Mouse (Mus musculus) mouse embryonic stem cell (cell line): ENCODE measurements around the gene Smpd2.

Experiments
- in situ Hi-C, 2 experiments: fragments of 300-500 bp; cut with MboI; formaldehyde crosslinking; loops; 1 replicate in 1 of 2; 3 replicates in 1 of 2; pipeline ENCODE4 v1.14.3; 2019 to 2020; ENCODE audit warnings: low sequenced_read_pairs in 2 of 2, low pct_unique_long_range_greater_than_20kb in 1 of 2, mixed read lengths in 1 of 2; ENCODE audit not compliant: unreplicated experiment in 1 of 2

The Smpd2 gene

DNA sequence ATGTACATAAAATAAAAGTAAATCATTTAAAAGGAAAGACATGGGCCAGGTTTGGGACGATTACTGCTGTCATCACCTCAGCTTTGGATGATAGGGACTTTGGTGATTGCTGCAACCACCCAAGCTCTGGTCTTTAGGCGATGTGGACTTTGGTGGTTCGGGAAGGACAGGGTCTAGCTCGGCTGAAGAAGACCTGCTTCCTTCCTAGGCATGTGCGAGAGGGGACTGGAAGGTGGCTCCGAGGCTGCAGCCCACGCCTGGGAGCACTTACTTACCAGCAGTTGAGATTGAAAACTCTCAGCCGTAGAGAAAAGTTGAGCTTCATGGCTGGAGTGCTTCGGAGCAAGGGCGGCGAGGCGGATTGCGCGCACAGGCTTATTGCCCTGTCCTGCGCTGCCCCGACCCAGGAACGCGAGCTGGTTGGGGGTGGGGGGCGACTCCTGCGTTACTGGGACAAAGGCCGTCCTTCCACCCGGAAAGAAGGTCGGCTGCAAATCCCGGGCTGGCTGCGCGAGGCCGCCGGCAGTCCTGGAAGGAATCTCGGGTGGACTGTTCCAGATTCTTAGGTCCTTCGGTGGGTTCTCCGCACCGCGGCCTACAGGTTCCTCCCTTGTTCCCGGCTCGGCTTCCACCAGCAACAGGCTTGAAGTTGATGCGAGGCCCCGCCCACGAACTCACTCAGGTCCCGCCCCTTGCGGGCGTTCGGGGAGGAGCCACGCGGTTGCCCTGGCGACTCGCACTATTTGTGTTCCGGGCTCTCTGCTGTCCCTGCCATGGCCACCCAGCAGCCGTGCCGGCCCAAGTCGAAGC lies at the start of gene Smpd2, which contains the start of gene Ppil6:
Smpd2 (minus strand) TSS at position 662 of the 810 bp plus-strand sequence.
Ppil6 (plus strand) TSS at position 732 of the 810 bp plus-strand sequence.
- in situ Hi-C loops, result loop anchor here in 1 of 2 experiments (10.0 kb wide), 1 partner anchor 195 kb away; no protein-coding TSS in a partner anchor

DNA sequence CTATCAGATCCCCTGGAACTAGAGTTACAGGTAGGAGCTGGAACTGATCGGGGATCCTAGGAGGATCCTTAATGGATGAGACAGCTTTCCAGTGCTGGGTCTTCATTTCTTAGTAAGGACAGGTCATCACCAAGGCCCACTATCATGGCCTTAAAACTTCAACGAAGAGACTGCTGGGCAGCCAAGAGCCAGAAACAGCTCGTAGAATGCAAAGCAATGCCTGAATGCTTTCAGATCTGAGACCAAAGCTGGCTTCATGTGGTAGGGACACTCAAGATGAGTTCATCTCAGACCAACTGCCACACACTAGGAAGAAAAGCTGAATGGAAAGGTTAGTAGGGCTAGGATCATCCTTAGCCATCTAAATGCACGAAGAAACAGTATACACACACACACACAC lies 48.8 kb upstream of the Smpd2 start:
- in situ Hi-C loops, result no loop called here

DNA sequence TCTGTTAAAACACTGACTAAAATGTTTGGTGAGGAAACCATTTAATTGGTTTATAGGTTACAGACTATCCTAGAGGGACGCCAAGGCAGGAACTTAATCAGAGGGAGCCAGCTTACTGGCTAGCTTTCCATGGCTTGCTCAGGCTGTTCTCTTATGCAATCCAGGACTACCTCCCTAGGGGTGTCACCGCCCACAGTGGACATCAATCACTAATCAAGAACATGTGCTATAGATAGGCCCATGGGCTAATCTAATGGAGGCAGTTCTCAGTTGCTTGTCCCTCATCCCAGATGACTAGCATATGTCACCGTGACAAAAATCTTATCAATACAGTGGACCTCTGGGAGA lies 47.8 kb upstream of the Smpd2 start:
- in situ Hi-C loops, result no loop called here

DNA sequence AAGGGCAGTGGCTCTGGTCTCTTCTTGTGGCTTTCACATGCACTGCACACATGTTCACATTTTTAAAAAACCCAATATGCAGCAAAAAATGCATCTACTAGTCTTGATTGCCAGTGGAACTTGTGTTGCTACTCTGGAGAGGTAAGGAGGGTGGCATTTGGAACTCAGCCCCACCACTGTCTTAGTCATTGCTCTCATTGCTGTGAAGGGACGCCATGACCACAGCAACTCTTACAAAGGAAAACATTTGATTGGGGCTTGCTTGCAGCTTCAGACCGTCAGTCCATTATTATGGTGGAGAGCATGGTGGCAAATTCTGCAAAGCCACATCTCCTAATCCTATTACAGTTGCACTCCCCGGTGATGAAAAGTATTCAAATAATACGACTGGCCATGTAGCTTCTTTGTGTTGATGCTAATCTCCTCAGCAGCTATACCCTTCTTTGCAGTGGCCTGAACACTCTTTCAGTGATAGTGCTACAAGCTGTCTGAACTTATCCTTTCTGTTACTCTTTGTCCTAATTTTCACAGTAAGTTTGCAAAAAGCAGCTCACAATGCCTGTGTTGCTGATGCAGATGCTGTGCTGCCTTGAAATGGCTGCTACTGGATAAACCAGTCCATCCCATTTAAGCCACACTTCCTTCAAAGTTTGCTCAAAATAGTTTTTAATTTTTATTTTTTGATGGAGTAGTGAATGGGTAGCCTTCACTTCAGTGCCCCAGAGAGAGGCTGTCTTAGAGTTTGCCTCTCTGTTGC lies 47.2 kb upstream of the Smpd2 start:
- in situ Hi-C loops, result no loop called here

DNA sequence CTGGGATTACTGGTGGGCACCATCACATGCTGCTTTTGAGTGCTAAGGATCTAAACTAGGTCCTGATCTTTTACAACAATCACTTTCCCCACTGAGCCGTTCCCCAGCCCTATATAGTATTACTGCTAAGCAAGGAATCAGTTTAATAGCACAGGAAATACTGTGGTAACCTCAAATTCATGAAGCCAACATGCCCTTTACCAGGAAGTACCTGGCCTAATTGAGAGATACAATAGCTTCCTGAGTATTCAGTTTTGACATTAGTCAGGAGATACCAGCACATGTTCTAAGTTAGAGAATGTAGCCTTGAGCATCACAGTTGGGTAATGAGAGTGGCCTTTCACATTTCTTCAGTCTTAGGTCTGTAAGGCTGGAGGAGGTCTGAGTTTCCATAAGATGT lies 46.5 kb upstream of the Smpd2 start:
- in situ Hi-C loops, result no loop called here

DNA sequence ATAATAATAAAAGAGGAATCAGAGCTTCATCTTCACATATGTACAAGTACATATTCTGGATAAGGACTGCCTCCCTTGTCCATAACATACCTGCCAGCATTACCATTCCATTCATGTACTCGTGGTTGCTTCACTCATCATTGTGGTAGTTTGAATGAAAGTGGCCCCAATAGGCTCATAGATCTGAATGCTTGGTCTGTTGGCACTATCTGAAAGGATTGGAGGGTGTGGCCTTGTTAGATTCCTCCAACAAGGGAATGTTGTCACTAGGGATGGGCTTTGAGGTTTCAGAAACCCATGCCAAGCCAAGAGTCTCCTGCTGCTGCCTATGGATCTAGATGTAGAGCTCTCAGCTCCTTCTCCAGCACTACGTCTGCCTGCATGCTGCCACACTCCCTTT lies 45.8 kb upstream of the Smpd2 start:
- in situ Hi-C loops, result no loop called here

DNA sequence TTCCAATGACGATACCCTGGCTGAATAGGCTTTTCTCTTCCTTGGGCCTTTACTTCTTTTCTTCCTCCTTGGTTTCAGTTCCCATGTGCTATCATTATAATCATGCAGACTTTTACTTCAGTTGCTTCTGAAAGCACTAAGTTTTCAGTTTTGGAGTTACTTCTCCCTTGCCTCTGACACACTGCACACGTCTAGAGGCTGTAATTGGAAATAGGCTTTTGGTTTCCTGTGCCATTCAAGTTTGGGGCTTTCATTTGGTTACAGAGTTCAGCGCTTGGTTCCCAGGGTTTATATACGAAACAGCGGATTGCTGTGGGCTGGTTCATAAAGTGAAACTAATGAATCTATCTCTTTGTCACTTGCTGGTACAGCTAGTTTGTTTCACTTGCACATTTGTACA lies 39.8 kb upstream of the Smpd2 start:
- in situ Hi-C loops, result loop anchor here in 1 of 2 experiments (10.0 kb wide), 1 partner anchor 105 kb away; no protein-coding TSS in a partner anchor

DNA sequence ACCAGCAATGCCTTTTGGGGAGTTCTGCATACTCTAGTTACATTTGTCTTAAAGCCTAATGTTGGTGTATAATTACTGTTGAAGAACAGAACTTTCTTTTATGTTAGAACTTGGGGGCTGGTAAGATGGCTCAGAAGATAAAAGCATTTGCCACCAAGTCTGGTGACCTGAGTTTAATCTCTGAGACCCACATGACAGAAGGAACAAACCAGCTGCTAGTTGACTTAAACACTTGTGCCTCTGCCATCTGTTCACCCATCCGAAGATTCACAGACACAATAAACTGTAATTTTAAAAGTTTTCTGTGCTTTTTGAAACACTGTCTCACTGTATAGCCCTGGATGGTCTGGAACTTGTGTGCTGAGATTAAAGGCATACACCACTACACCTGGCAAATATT lies 35.5 kb upstream of the Smpd2 start:
- in situ Hi-C loops, result loop anchor here in 1 of 2 experiments (10.0 kb wide), 1 partner anchor 109 kb away; no protein-coding TSS in a partner anchor

DNA sequence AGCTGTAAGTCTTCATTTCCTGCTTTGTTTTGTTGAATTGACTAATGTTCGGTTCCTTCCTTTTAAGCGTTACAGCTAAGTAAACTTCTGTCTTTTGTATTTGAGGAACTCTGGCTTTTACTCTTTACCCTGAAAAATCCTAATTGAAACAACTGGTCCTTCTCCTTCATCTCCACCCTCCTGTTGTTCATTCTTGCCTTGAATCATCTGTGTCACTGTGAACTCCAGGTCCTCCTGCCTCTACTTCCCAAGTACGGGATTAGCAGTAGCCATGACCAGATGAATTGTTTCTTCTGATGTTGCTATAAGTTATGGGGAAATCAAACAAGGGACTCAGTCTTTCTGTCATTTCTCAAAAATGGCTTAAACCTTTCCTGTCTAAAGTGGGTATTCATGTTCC lies 33.2 kb upstream of the Smpd2 start:
- in situ Hi-C loops, result loop anchor here in 1 of 2 experiments (10.0 kb wide), 1 partner anchor 111 kb away; no protein-coding TSS in a partner anchor

DNA sequence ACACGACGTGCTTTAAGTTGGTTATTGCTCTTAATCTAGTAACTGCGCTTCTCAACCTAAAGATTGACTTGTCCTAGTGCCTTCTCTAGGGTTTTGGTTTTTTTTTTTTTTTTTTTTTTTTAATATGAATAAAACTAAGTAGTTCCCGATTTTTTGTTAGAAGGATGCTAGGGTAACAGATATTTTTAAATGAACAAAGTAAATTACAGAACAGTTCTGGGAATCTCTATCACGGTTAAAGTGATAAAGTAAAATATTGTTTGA lies 30.2 kb upstream of the Smpd2 start:
- in situ Hi-C loops, result loop anchor here in 1 of 2 experiments (10.0 kb wide), 1 partner anchor 114 kb away; no protein-coding TSS in a partner anchor

DNA sequence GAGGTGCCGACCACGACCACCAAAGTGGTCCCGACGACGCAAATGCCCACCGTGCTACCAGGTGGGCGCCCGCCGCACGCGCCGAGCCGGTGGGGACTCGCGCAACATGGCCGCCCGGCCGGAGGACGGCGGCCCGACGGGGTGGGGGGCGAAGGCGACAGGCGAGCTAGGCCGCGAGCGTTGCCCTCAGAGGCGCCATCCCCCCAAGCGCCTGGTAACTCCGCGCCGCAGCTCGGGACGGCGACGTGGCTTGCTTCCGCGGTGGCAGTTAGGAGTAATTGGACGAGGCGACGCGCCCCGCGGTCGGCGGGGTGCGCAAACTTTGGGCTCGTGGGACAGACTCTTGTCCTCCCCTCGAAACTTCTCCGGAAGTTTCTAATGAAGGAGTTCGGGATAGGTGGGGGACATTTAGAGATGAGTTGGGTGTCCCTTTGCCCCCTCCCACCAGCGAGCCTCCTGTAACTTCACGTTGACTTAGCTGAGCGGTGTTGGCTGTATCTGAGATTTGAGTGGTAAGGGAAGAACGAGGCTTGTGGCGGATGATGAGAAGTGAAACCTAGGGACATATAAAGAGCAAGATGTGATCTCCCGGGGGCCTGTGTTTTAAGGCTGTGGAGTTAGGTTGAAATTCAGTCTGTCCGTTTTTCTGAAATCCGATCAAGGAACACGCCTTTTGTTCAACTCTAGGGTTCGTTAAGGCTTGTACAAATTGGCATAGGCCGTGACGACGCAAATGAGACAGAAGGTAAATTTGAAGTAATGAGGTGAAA lies 29.7 kb upstream of the Smpd2 start:
- in situ Hi-C loops, result loop anchor here (10.0 kb wide), 1 partner anchor 115 kb away; no protein-coding TSS in a partner anchor

DNA sequence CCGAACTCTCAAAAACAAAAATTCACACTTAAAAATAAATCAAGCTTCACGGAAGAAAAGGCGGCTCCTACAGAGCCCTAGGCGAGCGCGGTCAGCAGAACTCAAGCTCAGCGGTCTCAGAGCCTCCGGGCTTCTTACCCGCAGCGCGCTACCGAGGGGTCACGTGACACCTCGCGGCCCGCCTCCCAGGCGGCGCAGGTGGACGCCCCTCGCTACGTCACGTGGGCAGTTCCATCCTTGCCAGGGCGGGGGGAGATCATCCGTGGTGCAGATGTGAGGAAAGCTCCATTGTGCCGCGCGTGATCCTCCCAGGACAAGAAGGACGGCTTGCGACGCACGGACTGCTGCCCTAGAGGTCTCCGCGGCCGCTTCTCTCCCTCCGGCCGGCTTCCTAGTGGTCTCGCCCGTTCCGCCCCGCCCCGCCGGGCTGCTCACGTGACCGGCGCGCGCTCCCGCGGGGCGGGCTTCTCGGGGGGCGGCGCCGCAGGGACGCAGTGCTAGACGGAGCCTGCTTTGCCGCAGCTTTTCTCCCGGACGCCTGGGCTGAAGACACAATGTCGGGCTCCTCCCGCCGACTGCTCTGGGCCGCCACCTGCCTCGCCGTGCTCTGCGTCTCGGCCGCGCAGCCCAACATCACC lies 28.9 kb upstream of the Smpd2 start, which contains the start of gene Cd164:
Cd164 (plus strand) TSS at position 434 of the 638 bp plus-strand sequence.
- in situ Hi-C loops, result loop anchor here in 1 of 2 experiments (10.0 kb wide), 1 partner anchor 116 kb away; no protein-coding TSS in a partner anchor

DNA sequence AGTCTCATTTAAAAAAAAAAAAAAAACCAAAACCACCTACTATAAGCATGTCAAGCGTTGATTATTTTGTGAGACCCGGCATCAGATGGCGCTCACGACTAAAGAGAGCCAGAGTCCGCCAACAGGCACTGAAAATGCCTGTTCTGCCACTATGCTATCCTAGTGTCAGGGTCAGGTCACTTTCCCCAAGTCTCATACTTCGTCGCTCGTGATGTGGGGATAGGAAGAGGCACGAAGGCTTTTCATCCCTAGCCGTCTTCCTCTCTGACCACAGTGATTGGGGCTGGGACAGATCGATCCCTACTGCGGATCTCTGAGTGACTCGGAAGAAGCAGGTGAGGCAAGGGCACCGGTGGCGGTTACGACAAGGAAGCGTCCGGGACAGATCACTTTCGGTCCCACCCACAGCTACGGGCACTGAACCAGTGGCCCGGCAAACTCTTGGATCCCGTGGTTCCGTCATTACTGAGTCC lies 28.4 kb upstream of the Smpd2 start:
- in situ Hi-C loops, result loop anchor here in 1 of 2 experiments (10.0 kb wide), 1 partner anchor 116 kb away; no protein-coding TSS in a partner anchor

DNA sequence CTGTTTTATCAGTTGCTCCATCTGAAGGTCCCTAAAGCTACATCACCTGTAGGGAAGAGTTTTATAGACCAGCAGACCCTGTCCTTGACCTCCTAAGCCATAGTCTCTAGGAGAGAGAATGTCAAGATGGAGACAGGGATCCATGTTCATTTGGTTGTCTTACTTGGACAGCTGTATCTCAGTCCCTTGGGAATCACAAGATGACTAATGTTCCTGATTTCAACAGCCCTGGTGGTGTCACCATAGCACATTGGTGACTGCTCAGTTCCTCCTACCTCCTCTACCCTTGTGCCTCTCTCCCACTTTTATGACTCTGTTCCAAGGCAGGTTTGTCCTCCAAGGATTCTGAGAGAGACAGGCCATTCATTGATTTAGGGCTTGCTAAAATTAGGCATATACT lies 24.8 kb upstream of the Smpd2 start:
- in situ Hi-C loops, result loop anchor here in 1 of 2 experiments (10.0 kb wide), 1 partner anchor 120 kb away; no protein-coding TSS in a partner anchor

DNA sequence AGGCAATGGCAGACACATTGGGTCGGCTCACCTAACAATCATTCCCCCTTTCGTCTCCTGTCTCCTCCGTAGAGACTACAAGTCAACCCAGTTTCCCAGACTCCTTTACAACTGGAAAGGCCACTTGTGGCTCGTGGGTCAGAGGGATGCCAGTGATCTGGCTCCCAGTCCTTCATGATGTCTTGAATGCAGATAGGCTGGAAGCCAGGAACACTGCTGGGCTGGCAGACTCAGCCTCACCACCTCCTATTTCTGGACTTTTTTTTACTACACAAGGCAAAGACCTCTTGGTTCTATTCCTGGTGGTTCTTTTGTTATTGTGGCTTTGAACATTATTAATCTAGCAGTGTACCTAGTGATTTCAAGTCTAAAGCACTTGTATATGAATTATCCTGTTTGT lies 24.1 kb upstream of the Smpd2 start:
- in situ Hi-C loops, result loop anchor here in 1 of 2 experiments (10.0 kb wide), 1 partner anchor 120 kb away; no protein-coding TSS in a partner anchor

DNA sequence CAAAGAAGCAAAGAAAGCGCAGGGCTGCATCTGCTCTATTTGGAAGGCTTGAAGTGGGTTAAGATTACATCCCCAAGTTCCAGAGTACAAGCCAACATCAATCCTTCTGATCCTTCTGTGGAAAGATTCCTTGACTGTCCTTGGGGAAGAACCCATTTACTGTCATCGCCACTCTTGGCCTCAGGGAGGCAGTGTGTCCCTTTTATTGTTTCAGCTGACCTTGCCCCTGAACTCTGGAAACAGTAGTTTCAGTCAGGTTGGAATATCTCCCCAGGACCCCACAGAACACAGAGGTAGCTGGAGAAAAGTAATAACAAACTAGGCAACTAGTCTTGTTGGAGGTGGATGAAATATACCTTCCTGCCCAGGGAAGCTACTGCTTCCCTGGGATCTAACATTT lies 19.0 kb upstream of the Smpd2 start:
- in situ Hi-C loops, result loop anchor here (5.0 to 10.0 kb wide), 4 partner anchors 74 to 504 kb away; partner anchors contain the start of genes Ak9 (in 1 of the 2) and Fig4 (in 1 of the 2)

DNA sequence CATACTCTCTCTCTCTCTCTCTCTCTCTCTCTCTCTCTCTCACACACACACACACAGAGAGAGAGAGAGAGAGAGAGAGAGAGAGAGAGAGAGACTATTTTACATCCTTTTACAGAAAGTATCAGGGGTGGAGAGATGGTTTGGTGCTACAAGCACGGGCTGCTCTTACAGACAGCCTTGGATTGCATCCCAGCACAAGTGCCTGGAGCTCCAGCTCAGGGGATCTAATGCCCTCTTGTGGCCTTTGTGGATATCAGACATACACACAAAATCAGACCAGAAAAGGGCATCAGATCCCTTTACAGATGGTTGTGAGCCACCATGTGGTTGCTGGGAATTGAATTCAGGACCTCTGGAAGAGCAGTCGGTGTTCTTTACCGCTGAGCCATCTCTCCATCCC lies 15.3 kb upstream of the Smpd2 start:
- in situ Hi-C loops, result loop anchor here (5.0 to 10.0 kb wide), 4 partner anchors 71 to 501 kb away; partner anchors contain the start of genes Ak9 (in 1 of the 2) and Fig4 (in 1 of the 2)
